Mouse (Mus musculus) T-cell, adult 2 months (primary cell): Measurements from ENCODE around the gene Plpp7.

ENCODE experiments used
- DNase-seq: peaks from one replicate; pipeline ENCODE4 v3.0.0; 2022; ENCODE audit warnings: low spot score

Plpp7 gene

DNA sequence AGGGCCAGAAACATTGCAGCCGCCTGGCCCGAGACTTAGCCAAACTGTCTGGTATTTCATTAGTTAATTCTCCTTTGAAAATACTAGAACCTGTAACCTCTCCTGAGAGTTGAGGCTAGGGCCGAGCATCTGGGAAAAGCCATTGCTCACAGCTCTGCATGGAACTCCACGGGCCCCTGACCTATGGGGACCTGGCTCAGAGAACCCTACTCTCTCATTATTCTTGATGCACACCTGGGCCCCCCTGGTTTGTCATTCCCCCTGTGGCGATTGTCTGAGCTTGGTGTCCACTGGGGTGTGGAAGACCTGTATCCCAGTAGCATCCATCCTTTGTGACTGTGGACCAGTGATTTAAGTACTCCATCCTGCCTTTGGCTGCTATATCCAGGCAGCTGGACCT is 44.0 kb downstream of the Plpp7 start:
- DNase-seq: no peak

DNA sequence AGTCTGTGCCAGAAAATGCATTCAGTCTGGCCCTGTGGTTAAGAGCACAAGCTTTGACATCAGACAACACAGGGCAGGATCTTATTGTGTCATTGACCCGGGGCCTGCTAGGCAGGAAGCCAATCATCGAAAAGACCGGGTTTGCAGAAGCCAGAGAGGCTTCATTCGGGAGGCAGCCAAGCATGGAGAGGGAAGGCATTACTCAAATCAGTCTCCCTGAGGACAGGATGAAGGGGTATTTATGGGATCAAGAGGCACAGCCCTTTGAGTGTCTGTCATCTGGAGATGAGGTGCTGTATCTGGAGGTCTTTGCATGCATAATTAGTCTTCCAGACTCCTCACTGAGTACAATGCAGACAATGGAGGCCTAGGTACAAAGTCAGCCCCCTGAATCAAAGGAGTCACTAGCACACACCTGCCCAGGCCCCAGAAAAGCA is 45.2 kb downstream of the Plpp7 start:
- DNase-seq: no peak

GRCm38 (mm10) chr2:32141602-32142001 is 46.3 kb downstream of the Plpp7 start:
- DNase-seq: no peak

- no peak for DNase-seq
Observed at GRCm38 (mm10) chr2:32142368-32142767, 47.0 kb downstream of the Plpp7 start.

DNA sequence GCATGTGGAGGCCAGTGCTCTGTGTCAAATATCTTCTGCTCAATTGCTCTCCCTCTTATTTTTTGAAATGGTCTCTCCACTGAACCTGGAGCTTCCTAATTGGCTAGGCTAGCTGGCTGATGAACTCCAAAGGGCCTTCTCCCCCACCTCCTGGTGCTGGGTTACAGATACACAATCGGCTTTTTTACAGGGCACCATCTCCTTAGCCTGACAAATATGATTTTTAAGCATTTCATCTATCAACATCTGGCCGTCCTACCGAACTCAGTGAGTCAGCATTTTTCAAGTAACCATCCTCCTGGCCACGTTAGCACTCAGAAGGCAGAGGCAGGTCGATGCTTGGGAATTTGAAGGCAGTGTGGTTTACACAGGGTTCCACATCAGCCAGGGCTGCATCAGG is 49.3 kb downstream of the Plpp7 start:
- DNase-seq: no peak

- DNase-seq: no peak
Observed at GRCm38 (mm10) chr2:32146617-32147162, 51.4 kb downstream of the Plpp7 start.

DNA sequence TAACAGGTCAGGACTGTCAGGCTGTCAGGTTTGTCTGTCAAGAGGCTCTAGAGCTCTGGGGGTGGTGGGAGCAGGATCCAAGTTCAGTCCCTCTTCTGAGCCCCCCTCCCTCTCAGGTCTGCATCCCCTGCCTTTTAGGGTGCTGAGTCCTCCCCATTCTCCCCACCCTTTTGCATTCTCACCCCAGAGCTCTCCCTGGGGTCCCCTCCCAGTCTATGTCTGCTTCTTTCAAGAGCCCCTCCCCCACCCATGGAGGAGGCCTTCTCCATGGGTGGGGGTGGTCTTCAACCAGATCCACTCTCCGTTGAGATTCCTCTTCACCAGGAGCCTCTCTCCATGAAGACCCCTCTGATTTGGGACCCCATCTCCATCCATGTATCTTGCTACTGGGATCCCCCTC is 54.8 kb downstream of the Plpp7 start:
- no peak for DNase-seq

GRCm38 (mm10) chr2:32150562-32150923 is 55.2 kb downstream of the Plpp7 start:
- no peak for DNase-seq

DNA sequence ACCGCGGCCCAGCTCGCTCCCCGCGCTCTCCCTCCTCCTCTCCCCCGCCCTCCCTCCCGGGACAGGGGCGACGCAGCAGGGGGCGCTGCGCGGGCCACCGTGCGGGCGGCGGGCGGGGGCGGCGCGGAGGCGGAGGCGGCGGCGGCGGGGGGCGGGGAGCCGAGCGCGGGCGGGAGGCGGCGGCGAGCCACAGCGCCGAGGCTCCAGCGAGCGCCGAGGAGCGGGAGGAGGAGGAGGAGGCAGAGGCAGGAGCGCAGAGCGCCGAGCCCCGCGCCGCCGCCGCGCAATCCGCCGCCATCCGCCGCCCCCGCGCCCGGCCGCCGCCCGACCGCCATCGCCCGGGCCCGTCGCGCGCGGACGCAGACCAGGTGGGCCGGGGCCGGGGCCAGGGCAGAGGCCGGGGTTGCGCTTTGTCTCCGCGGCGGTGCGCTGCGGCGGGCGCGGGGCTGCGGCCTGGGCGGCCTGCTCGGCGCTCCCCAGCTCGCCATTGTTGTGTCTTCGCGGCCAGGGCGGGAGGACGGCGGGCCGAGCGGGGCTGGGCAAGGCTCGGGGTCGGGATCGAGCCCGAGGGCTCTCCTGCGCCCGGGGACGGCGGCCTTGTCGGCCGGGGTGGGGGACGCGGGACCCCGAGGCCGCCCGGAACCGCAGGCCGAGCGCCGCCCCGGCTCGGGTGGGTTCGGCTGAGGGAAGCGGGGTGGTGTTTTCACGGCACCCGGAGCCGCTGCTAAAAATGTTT is 55.8 kb downstream of the Plpp7 start, which contains the start of gene Prrc2b:
Prrc2b (plus strand) TSS at position 159 of the 736 bp plus-strand sequence.
- DNase-seq: peak; percentile 67

GRCm38 (mm10) chr2:32151660-32152366 is 56.5 kb downstream of the Plpp7 start:
- no peak for DNase-seq

- DNase-seq: peak; percentile 53
Observed at GRCm38 (mm10) chr2:32152367-32153034, 57.2 kb downstream of the Plpp7 start.

GRCm38 (mm10) chr2:32153041-32153790 is 57.9 kb downstream of the Plpp7 start:
- DNase-seq: no peak

DNA sequence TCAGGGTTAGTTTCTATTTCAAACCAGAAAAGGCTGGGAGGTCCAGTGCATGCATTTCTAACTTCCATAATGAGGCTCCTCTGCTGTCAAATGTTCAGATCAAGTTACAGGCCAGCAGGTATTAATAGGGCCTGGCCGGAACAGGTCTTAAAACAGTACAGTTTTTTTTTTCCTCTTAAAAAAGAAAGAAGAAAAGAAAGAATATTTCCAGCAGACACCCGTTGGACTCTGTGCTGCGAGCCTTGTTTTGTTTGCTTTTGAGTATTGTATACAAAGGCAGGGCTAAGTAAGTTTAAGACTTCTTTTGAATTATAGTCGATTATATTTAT is 58.4 kb downstream of the Plpp7 start:
- no peak for DNase-seq

- no peak for DNase-seq
Observed at GRCm38 (mm10) chr2:32154334-32154997, 59.1 kb downstream of the Plpp7 start.

DNA sequence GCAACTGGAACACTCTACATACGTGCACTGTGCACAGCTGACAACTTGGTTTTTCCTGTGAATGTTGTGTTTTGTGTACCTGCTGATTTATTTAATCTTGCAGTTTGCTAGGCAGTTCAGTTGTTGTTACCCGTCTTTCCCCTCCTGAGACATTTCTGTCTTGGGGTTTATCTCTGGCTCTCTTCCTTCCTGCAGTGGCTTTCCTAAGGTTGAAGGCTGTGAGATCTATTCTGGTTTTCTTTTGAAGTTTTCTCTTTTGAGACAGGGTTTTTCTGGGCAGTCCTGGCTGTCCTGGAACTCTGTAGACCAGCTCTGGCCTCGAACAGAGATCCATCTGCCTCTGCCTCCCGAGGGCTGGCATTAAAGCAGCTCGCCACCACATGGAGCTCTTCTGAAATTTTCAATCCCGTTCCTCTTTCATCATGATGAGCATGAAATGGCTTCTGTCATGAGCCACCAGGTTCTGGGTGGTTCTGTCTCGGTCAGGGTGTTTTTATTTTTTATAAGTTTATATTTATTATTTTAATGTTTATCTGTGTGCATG is 59.7 kb downstream of the Plpp7 start:
- no peak for DNase-seq

DNA sequence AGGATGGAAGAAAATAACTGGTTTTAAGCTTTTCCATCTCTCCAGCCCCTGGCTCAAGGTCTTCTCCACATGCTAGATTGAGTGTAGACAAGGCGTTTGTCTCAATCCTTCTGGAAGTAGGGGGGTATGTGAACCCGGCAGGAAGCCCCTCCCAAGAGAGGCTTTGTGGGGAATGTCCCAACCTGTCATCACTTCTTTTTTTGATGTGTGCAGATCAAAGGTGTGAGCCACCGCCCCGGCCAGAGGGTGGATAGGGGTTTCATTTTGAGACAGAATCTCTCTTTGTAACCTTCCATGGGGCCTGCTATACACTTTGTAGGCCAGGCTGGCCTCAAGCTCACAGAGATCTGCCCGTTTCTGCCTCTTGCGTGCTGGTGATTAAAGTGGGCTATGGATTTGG is 60.3 kb downstream of the Plpp7 start:
- peak; percentile 66 for DNase-seq

GRCm38 (mm10) chr2:32156645-32157044 is 61.3 kb downstream of the Plpp7 start:
- DNase-seq: no peak

DNA sequence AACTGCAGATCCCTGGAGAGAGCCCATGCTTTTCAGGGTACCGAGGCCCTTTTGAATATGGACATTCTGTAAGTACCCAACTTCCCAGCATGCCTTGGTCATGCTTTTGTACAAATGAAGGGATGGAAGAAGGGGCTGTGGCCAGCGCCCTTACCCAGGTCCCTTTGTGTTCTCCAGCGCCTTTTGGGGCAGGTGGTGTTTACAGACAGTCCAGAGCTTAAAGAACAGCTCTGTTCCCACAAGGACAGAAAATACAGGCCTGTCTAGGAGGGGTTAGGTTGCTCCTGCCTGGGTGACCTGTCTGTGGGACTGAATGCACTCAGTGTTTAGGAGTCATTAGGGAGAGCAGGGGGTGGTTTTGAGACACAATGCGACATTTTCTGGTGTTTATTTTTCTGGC is 62.0 kb downstream of the Plpp7 start:
- DNase-seq: no peak

DNA sequence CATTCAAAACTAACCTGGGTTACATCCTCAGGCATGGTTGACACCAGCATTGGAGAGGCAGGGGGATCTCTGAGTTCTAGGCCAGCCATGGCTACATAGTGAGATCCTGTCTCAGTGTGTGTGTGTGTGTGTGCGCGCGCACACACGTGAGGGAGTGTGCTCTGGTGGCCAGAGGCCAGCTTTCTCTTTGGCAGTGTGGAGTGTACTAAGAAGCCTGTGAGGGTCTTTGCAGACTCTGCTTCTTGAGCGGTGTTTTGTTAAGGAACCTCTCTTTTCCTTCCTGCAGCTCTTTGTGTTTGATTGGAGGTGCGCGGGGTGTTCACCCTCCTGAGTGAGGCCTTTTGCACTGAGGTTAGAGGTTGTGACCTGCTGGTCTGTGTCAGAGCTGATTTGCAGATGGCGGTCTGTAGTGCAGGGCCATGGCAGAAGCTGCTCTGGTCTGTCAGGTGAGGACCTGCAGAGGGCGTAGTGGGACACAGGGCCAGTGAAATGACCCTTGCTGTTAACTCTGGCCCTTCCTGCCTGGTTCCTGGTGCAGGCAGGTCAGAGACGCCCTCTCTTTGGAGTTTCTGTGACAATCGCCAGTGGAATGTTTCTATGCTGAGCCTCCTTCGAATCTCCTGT is 63.4 kb downstream of the Plpp7 start:
- DNase-seq: no peak
